Mouse (Mus musculus) myocyte (in vitro differentiated cells): ENCODE measurements around the gene Tbx6. TPM values are rescaled to one million over a fixed set of nuclear protein-coding genes. Genes with fewer than 3 reads are reported as not detected.
A peak's percentile ranks its signal among the peaks of the same experiment; 100 is the strongest.

Experiments used
- H3K27me3 ChIP-seq: one replicate; pipeline ENCODE4 v1.6.1; 2011; ENCODE audit not compliant: control insufficient read depth, insufficient read depth, insufficient read length
- H3K36me3 ChIP-seq: one replicate; pipeline ENCODE4 v1.6.1; 2011; ENCODE audit not compliant: control insufficient read depth, insufficient read depth
- H3K4me2 ChIP-seq: one replicate; pipeline ENCODE4 v1.6.1; 2011; ENCODE audit warnings: low read depth, control low read depth
- H3K4me3 ChIP-seq: one replicate; pipeline ENCODE4 v1.5.1; 2011; ENCODE audit warnings: mild to moderate bottlenecking, control low read depth, moderate library complexity
- H3K79me2 ChIP-seq: one replicate; pipeline ENCODE4 v1.6.1; 2011; ENCODE audit not compliant: control insufficient read depth, insufficient read depth
- H3ac ChIP-seq: one replicate; pipeline ENCODE4 v1.6.1; 2011; ENCODE audit not compliant: control insufficient read depth, insufficient read length
- CEBPB ChIP-seq: IDR thresholded peaks from 2 replicates; pipeline ENCODE4 v1.6.1; 2011; ENCODE audit warnings: mild to moderate bottlenecking, moderate library complexity; ENCODE audit not compliant: poor library complexity, insufficient read depth, severe bottlenecking
- E2F4 ChIP-seq: IDR thresholded peaks from one replicate; pipeline ENCODE4 v1.6.1; 2011; ENCODE audit warnings: mild to moderate bottlenecking, control low read depth, moderate library complexity; ENCODE audit not compliant: insufficient read depth
- MAX ChIP-seq: IDR thresholded peaks from one replicate; pipeline ENCODE4 v1.6.1; 2011; ENCODE audit warnings: low read depth, mild to moderate bottlenecking, control low read depth
- MYOD1 ChIP-seq, 3 experiments: IDR thresholded peaks; one replicate each; pipeline ENCODE4 v1.6.1; 2011; ENCODE audit warnings: control low read depth in 2 of 3, low read depth in 2 of 3, mild to moderate bottlenecking in 2 of 3, moderate library complexity in 1 of 3; ENCODE audit not compliant: insufficient read length in 2 of 3, control insufficient read depth in 1 of 3
- MYOG ChIP-seq, 3 experiments: IDR thresholded peaks; one replicate each; pipeline ENCODE4 v1.6.1; 2011; ENCODE audit warnings: control low read depth in 2 of 3, low read depth in 2 of 3, mild to moderate bottlenecking in 2 of 3; ENCODE audit not compliant: insufficient read length in 2 of 3, control insufficient read depth in 1 of 3, insufficient read depth in 1 of 3
- POLR2A ChIP-seq: IDR thresholded peaks from one replicate; pipeline ENCODE4 v1.6.1; 2011; ENCODE audit warnings: low read depth, mild to moderate bottlenecking, control low read depth, moderate library complexity; ENCODE audit not compliant: insufficient read length
- POLR2AphosphoS2 ChIP-seq: IDR thresholded peaks from one replicate; pipeline ENCODE4 v1.6.1; 2011; ENCODE audit warnings: low read depth, control low read depth; ENCODE audit not compliant: insufficient read length
- REST ChIP-seq: IDR thresholded peaks from one replicate; pipeline ENCODE4 v1.6.1; 2011; ENCODE audit warnings: mild to moderate bottlenecking, control low read depth, moderate library complexity; ENCODE audit not compliant: insufficient read depth, insufficient read length
- SRF ChIP-seq: IDR thresholded peaks from one replicate; pipeline ENCODE4 v1.6.1; 2011; ENCODE audit warnings: low read depth; ENCODE audit not compliant: control insufficient read depth, insufficient read length
- TCF12 ChIP-seq: IDR thresholded peaks from one replicate; pipeline ENCODE4 v1.6.1; 2011; ENCODE audit warnings: mild to moderate bottlenecking, control low read depth; ENCODE audit not compliant: poor library complexity, insufficient read depth, severe bottlenecking
- TCF3 ChIP-seq: IDR thresholded peaks from one replicate; pipeline ENCODE4 v1.6.1; 2011; ENCODE audit warnings: low read depth, control low read depth; ENCODE audit not compliant: insufficient read length
- USF1 ChIP-seq: IDR thresholded peaks from one replicate; pipeline ENCODE4 v1.6.1; 2011; ENCODE audit warnings: low read depth, mild to moderate bottlenecking, control low read depth, moderate library complexity
- polyA plus RNA-seq: library from polyadenylated mRNA; unstranded; fragments of >200 nt; fragmentation: generic; extraction: Trizol; gene quantifications from one replicate; pipeline ENCODE4 v1.2.1, GENCODE M21; 2012; ENCODE audit warnings: missing spikeins

Gene Tbx6
- polyA plus RNA-seq, result 0.23 TPM

DNA sequence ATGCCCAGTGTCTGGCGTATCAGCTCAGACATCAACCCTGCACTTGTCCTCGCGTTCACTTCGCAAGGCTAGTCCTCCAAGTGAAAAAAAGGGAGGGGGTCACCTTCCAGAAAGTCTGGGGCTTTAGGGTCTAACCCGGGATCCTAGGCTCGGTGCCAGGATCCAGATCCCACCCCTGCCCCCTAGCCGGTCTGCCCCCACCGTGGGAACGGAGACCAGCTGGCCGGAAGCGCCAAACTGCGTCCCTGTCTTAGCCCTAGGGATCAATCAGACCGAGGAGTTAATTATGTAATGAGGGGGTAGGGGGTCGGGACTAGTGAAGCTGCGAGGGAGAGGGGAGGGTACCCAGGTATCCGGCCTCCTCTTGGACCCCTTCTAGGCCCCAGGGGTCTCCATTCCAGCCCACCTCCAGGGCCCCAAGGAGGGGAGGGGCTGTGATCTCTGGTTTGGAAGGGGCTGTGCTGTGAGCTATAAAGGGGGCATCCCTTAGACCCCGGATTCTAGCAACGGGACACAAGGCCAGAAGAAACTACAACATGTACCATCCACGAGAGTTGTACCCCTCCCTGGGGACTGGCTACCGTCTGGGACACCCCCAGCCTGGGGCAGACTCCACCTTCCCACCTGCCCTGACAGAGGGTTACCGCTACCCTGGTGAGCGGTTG is at the start of gene Tbx6:
Tbx6 (plus strand) TSS at position 513 of the 665 bp plus-strand sequence.
- peak within 1 kb of the TSS; percentile 1 for H3K4me2 ChIP-seq
- H3K79me2 ChIP-seq, result no peaks in the 10 kb centered on the region
- TF ChIP-seq TCF3, result no peak
- no peak within 1 kb of the TSS for H3ac ChIP-seq
- no peaks in the 10 kb centered on the region for H3K27me3 ChIP-seq
- H3K4me3 ChIP-seq, result no peak within 1 kb of the TSS
- H3K36me3 ChIP-seq, result no peaks in the 10 kb centered on the region

DNA sequence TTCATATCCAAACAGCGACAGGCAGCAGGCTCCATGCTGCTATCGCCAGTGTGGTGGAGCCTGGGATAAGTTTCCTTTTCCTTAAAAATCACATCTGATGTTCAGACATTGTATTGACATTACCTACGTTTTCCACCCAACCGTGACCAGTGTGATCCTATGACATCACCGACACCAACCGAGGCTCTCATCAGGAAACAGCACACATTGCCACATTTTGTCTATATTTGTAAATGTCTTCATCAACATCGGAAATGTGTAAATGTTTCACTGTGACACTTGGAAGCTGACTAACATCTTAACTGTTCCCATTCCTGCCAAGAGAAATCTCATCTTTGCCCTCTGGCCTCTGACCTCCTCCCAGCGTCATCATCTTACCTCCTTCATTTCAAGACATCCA is 45.2 kb upstream of the Tbx6 start:
- Histone ChIP-seq H3K27me3 (peaks cover 6% of the 10 kb centered on the region), H3ac (no peak overlapping the region), H3K79me2 (no peaks in the 10 kb centered on the region), H3K4me2 (no peak overlapping the region), H3K36me3 (no peaks in the 10 kb centered on the region), H3K4me3 (no peak overlapping the region)
- no peak for TF ChIP-seq MAX
- TF ChIP-seq MYOG (IDR thresholded peaks at IDR 0.05; ENCODE audit: control insufficient read depth in 1 of 3, insufficient read depth in 1 of 3, insufficient read length in 2 of 3, low read depth in 2 of 3), result no peak
- no peak for TF ChIP-seq REST
- TF ChIP-seq CEBPB, result no peak
- TF ChIP-seq E2F4, result no peak
- TF ChIP-seq SRF, result no peak
- no peak for TF ChIP-seq MYOD1 (IDR thresholded peaks at IDR 0.05; ENCODE audit: control insufficient read depth in 1 of 3, insufficient read length in 2 of 3, low read depth in 2 of 3)

DNA sequence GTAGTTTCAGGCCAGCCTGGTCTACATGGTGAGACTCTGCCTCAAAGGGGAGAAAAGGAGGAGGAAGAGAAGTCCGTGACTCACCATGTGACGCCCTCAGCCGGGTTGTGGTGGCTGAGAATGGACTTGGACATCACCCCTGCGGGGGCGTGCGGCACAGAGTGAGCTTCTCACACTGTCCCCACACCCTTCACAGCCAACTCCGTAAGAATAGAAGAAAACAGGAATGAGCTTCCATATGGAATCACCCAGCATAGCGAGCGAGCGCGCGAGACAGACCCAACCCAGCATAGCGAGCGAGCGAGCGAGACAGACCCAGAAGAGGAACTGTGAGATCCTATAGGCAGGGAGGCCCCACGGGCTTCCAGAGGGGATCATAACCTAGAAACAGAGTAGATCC is 41.7 kb upstream of the Tbx6 start:
- Histone ChIP-seq H3K4me3 (no peak overlapping the region), H3K79me2 (no peaks in the 10 kb centered on the region), H3K27me3 (no peaks in the 10 kb centered on the region), H3K4me2 (no peak overlapping the region), H3ac (no peak overlapping the region), H3K36me3 (no peaks in the 10 kb centered on the region)
- TF ChIP-seq TCF12 (no peak), POLR2A (no peak), MAX (no peak), CEBPB (no peak), MYOG (IDR thresholded peaks at IDR 0.05; ENCODE audit: control insufficient read depth in 1 of 3, insufficient read depth in 1 of 3, insufficient read length in 2 of 3, low read depth in 2 of 3) (no peak), E2F4 (no peak), MYOD1 (IDR thresholded peaks at IDR 0.05; ENCODE audit: control insufficient read depth in 1 of 3, insufficient read length in 2 of 3, low read depth in 2 of 3) (no peak)

DNA sequence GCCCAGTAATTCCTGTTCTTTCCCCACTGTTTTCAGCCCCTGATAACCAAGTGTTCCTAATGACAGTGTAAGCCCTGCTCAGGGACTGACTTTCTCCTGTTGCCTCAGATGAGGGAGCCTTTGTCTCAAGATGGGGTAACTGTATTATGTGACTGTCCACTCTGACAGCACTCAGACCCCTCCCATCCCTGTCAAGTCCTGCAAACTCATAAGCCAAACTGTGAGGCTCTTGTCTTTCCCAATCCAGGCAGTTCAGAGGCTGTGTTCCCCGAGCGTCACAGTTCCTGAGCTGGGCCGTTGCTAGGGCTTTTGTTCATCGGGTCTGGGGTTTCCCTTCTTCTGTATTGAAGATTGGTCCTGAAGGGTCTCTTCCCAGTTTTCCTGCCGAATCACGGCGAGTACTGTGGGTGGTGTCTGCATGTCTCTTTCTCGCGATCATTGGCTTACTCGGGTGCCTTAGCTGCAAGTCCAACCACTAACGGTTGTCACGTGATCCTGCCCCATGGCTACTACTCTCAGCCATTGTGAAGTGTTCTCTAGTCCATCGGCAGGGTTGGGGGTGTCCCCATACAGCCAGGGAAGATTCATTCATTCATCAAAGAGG is 41.0 kb upstream of the Tbx6 start:
- TF ChIP-seq POLR2A (no peak), MAX (no peak), REST (no peak), SRF (no peak), MYOD1 (IDR thresholded peaks at IDR 0.05; ENCODE audit: control insufficient read depth in 1 of 3, insufficient read length in 2 of 3, low read depth in 2 of 3) (no peak), USF1 (no peak), TCF3 (no peak), MYOG (IDR thresholded peaks at IDR 0.05; ENCODE audit: control insufficient read depth in 1 of 3, insufficient read depth in 1 of 3, insufficient read length in 2 of 3, low read depth in 2 of 3) (no peak), POLR2AphosphoS2 (no peak), E2F4 (no peak), CEBPB (no peak), TCF12 (no peak)
- H3ac ChIP-seq, result no peak overlapping the region
- no peak overlapping the region for H3K4me3 ChIP-seq
- H3K27me3 ChIP-seq, result no peaks in the 10 kb centered on the region
- no peaks in the 10 kb centered on the region for H3K36me3 ChIP-seq
- H3K79me2 ChIP-seq, result no peaks in the 10 kb centered on the region
- no peak overlapping the region for H3K4me2 ChIP-seq

DNA sequence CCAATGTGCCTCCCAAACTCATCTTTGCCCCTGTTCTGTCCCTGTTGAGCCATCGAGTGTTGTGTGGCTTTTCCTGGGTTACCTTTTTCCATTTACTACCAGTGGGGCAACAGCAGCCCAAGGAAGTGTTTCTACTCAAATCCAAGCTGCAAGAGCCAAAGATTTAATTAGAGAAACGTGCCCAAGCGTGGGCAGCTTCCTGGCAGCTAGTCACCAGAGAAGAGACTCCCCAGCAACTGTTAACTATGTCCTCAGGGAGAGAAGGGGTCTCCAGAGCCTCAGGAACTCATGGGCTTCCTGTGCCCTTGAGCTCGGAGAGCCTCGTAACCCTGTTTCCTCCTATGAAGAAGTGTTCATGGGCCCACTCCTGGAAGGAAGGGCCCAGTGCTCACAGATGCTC is 40.3 kb upstream of the Tbx6 start:
- H3K79me2 ChIP-seq, result no peaks in the 10 kb centered on the region
- H3K4me2 ChIP-seq, result no peak overlapping the region
- H3ac ChIP-seq, result no peak overlapping the region
- H3K36me3 ChIP-seq, result no peaks in the 10 kb centered on the region
- no peaks in the 10 kb centered on the region for H3K27me3 ChIP-seq
- H3K4me3 ChIP-seq, result no peak overlapping the region
- TF ChIP-seq TCF3, result no peak
- no peak for TF ChIP-seq SRF
- TF ChIP-seq E2F4, result no peak
- TF ChIP-seq POLR2AphosphoS2, result no peak
- TF ChIP-seq REST, result no peak
- no peak for TF ChIP-seq MYOD1 (IDR thresholded peaks at IDR 0.05; ENCODE audit: control insufficient read depth in 1 of 3, insufficient read length in 2 of 3, low read depth in 2 of 3)
- TF ChIP-seq POLR2A, result no peak
- no peak for TF ChIP-seq MAX
- no peak for TF ChIP-seq MYOG (IDR thresholded peaks at IDR 0.05; ENCODE audit: control insufficient read depth in 1 of 3, insufficient read depth in 1 of 3, insufficient read length in 2 of 3, low read depth in 2 of 3)
- TF ChIP-seq TCF12, result no peak
- no peak for TF ChIP-seq CEBPB
- no peak for TF ChIP-seq USF1
